In the genomic region with DNA sequence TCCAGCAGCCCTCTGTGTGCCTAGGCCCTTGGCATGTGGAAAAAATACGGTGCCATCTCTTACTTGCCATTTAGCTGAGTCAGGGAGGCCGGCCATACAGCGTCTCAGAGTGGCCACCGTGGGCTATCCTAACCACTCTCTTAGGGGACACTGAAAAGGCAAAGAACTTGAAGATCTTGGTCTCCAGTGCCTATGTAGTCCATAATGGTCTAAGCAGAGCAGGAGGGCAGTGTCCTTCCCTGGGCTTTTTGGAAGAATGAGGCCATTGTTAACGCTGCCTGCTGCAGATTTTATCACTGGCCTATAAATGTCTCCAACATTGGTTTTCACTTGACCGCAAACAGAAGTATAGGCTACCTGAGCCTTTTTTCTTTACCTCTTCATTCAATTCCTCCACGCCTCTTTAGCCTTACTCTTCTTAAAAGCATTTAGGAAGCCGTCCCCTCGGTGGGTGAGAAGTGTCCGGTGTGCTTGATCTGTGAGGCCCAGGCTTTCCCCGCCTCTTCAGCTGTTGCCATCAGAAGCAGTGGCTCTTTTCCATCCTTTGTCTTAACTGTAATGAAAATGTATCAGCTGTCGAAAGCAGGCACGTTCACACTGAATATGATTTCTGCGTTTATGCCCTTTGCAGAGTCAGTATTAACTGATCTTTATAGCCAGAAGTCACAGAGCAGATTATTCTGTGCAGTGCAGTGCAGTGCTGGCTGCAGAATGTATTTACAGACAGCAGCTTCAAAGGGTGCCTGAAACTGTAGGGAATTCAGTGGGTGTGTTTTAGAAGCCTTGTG, we compare ENCODE assay signal across 11 mouse cellular contexts. TPM values are rescaled to one million over a fixed set of nuclear protein-coding genes. Genes with fewer than 3 reads are reported as not detected.
DNase-seq lines count a peak whose midpoint lies in the region; ATAC-seq lines count a peak whose summit lies in the region.
"Had no signal": no experiment of that assay in that cellular context is flagged by ENCODE, and none has a peak within 500 bp of the region (broad histone marks: within the 10 kb centered on the region; RNA-seq: fewer than 3 reads in every experiment).

No protein-coding gene starts in this region.

- no peak overlapping the region for H3K4me3 ChIP-seq in heart, embryonic 13.5 days
- no peak overlapping the region for H3K4me3 ChIP-seq in forebrain, embryonic 12.5 days (replicated peaks)
- H3K4me3 ChIP-seq in hindbrain, embryonic 15.5 days, result no peak overlapping the region
- no peak overlapping the region for H3K4me3 ChIP-seq in midbrain, embryonic 15.5 days

- H3K27ac ChIP-seq in heart, embryonic 13.5 days (replicated peaks), result no peak overlapping the region; the same call in 1 of the 2 replicates
- H3K27ac ChIP-seq in forebrain, embryonic 12.5 days, result no peak overlapping the region
- H3K27ac ChIP-seq in hindbrain, embryonic 15.5 days (replicated peaks), result peak overlapping the region; percentile 34; the same call in 1 of the 2 replicates
- peak overlapping the region; percentile 67 for H3K27ac ChIP-seq in midbrain, embryonic 15.5 days

- H3K4me2 ChIP-seq in heart, embryonic 13.5 days, result no peak overlapping the region
- no peak overlapping the region for H3K4me2 ChIP-seq in forebrain, embryonic 12.5 days
- H3K4me2 ChIP-seq in hindbrain, embryonic 15.5 days, result no peak overlapping the region
- no peak overlapping the region for H3K4me2 ChIP-seq in midbrain, embryonic 15.5 days

- no peaks in the 10 kb centered on the region for H3K27me3 ChIP-seq in heart, embryonic 13.5 days (replicated peaks)
- H3K27me3 ChIP-seq in forebrain, embryonic 12.5 days, result no peaks in the 10 kb centered on the region
- H3K27me3 ChIP-seq in hindbrain, embryonic 15.5 days, result no peaks in the 10 kb centered on the region
- H3K27me3 ChIP-seq in midbrain, embryonic 15.5 days (replicated peaks), result no peaks in the 10 kb centered on the region

- DNase-seq in heart, postnatal 25 days (ENCODE audit: low spot score), result no peak
- DNase-seq in gastrocnemius, adult 8-10 months (ENCODE audit: low spot score in 2 of 2), result no peak
- DNase-seq in natural killer cell, adult 2 months (ENCODE audit: low spot score in 2 of 2), result no peak
- DNase-seq: adrenal gland, adult 2 months; kidney, adult 18-20 months; liver had no signal

- peaks cover 3% of the 10 kb centered on the region; the same call in 1 of the 2 replicates for H3K36me3 ChIP-seq in heart, embryonic 13.5 days
- H3K36me3 ChIP-seq in forebrain, embryonic 12.5 days (replicated peaks), result no peaks in the 10 kb centered on the region
- no peaks in the 10 kb centered on the region for H3K36me3 ChIP-seq in hindbrain, embryonic 15.5 days
- H3K36me3 ChIP-seq in midbrain, embryonic 15.5 days (replicated peaks), result no peaks in the 10 kb centered on the region

- intact Hi-C loops in heart, postnatal 25 days (cut with DNase I), result no loop called here

- WGBS in heart, embryonic 13.5 days, result 48% methylated on average over 14 of the region's 14 CpGs
- WGBS in forebrain, embryonic 12.5 days, result 56% methylated on average over 14 of the region's 14 CpGs
- 51% methylated on average over 14 of the region's 14 CpGs for WGBS in hindbrain, embryonic 15.5 days
- WGBS in midbrain, embryonic 15.5 days, result 42% methylated on average over 14 of the region's 14 CpGs

- peaks cover 15% of the 10 kb centered on the region for H3K4me1 ChIP-seq in heart, embryonic 13.5 days
- H3K4me1 ChIP-seq in forebrain, embryonic 12.5 days, result peaks cover 9% of the 10 kb centered on the region
- 0 out of 2 replicates have a peak, but pooled peaks cover 2% of the 10 kb centered on the region for H3K4me1 ChIP-seq in hindbrain, embryonic 15.5 days (replicated peaks)
- peaks cover 10% of the 10 kb centered on the region for H3K4me1 ChIP-seq in midbrain, embryonic 15.5 days

- no peak for ATAC-seq in heart, embryonic 13.5 days (ENCODE audit: extremely low read depth, insufficient number of reproducible peaks, low FRiP score, low TSS enrichment)
- peak; percentile 60; the same call in 1 of the 2 replicates for ATAC-seq in forebrain, embryonic 12.5 days (ENCODE audit: low FRiP score)
- peak; percentile 72 for ATAC-seq in hindbrain, embryonic 15.5 days (ENCODE audit: low FRiP score, low read depth)
- ATAC-seq in midbrain, embryonic 15.5 days (replicated peaks), result peak; percentile 82
- no peak for ATAC-seq in activated CD4-positive, CD25-positive, alpha-beta regulatory T cell, adult 4 months

- H3K9me3 ChIP-seq in heart, embryonic 13.5 days, result no peaks in the 10 kb centered on the region
- no peaks in the 10 kb centered on the region for H3K9me3 ChIP-seq in forebrain, embryonic 12.5 days
- no peaks in the 10 kb centered on the region for H3K9me3 ChIP-seq in hindbrain, embryonic 15.5 days
- H3K9me3 ChIP-seq in midbrain, embryonic 15.5 days, result no peaks in the 10 kb centered on the region

- H3K9ac ChIP-seq in heart, embryonic 13.5 days, result peak overlapping the region; percentile 56
- no peak overlapping the region for H3K9ac ChIP-seq in forebrain, embryonic 12.5 days
- no peak overlapping the region for H3K9ac ChIP-seq in hindbrain, embryonic 15.5 days
- H3K9ac ChIP-seq in midbrain, embryonic 15.5 days, result no peak overlapping the region

RNA-seq across cellular contexts. Expression of a gene that starts 41.7 kb away (rescaled TPM):
- polyA plus RNA-seq in heart, embryonic 13.5 days (2015; fragmentation: Nextera tagmentation; extraction: Ambion mirVana), result 15.0 and 18.6 TPM in 2 replicates
- total RNA-seq in heart, postnatal 25 days (2021), result 1 to 10 TPM; 3.9 to 4.8 TPM
- polyA plus RNA-seq in forebrain, embryonic 12.5 days (2016; fragmentation: Nextera tagmentation; extraction: Ambion mirVana), result 9.9 and 11.3 TPM in 2 replicates
- 8.7 and 10.3 TPM in 2 replicates for polyA plus RNA-seq in hindbrain, embryonic 15.5 days (2015; fragmentation: Nextera tagmentation; extraction: Ambion mirVana)
- 7.7 and 8.8 TPM in 2 replicates for polyA plus RNA-seq in midbrain, embryonic 15.5 days (2015; fragmentation: Nextera tagmentation; extraction: Ambion mirVana)
- 1 to 10 TPM in 2 of 4 experiments, under 1 TPM in 2; 0.24 to 1.5 (median 0.94) TPM for total RNA-seq in gastrocnemius, adult 8-10 months (2022)
- 10 to 100 TPM in 1 of 2 experiments, 1 to 10 TPM in 1; 7.2 to 11.8 TPM for polyA plus RNA-seq in activated CD4-positive, CD25-positive, alpha-beta regulatory T cell, adult 4 months (2017; shearing (Covaris generic))

Comparison
In these comparisons a context has a peak if more than half of its experiments do, and no peak if none do; other contexts are left out.
1. ATAC-seq: peak in forebrain, embryonic 12.5 days (single experiment), hindbrain, embryonic 15.5 days (single experiment) and midbrain, embryonic 15.5 days (single experiment); none in heart, embryonic 13.5 days (single experiment) and activated CD4-positive, CD25-positive, alpha-beta regulatory T cell, adult 4 months (single experiment).
2. H3K27ac ChIP-seq: peak in hindbrain, embryonic 15.5 days (single experiment) and midbrain, embryonic 15.5 days (single experiment); none in heart, embryonic 13.5 days (single experiment) and forebrain, embryonic 12.5 days (single experiment).